Mouse (Mus musculus) neural tube, embryonic 10.5 days (tissue): ENCODE results near the gene Sptbn4.
A peak's percentile ranks its signal among the peaks of the same experiment; 100 is the strongest.

Experiments used
- DNase-seq: peaks from one replicate; pipeline ENCODE4 v3.0.0-alpha.2; 2017; ENCODE audit warnings: low spot score; ENCODE audit errors: extremely low spot score

Gene Sptbn4

DNA sequence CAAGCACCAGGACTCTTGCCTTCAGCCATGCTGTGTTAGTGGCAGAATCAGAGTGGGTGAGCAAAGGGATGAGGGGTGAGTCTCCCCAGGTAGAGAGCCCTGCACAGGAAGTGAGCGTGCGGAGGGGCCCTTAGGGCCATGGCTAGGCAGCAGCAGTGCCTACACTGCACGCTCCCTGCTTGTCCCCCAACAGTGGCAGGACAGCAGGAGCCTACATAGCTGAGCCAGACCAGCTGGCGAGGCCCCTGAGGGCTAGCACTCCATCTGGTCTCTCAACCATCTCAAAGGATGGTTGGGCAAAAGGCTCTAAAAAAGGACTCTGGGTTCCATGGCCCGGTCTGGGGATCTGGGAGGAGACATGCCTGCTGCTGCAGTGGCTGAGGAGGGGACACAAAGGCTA is 63.4 kb downstream of the Sptbn4 start:
- no peak for DNase-seq

DNA sequence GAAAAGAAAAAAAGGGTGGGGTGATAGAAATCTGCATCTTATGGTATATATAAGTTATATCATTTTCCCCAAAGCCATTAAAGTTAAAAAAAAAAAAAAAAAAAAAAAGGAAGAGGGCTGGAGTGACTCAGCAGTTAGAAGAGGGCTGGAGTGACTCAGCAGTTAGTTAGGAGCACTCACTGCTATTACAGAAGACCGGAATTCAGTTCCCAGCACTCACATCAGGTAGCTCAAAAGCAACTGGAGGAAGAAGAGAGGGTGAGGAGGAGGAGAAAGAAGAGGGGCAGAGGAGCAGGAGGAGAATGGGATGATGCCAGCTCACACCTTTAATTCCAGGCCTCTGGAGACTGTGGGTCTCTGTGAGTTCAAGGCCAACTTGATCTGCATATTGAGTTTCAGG is 64.3 kb downstream of the Sptbn4 start:
- no peak for DNase-seq

DNA sequence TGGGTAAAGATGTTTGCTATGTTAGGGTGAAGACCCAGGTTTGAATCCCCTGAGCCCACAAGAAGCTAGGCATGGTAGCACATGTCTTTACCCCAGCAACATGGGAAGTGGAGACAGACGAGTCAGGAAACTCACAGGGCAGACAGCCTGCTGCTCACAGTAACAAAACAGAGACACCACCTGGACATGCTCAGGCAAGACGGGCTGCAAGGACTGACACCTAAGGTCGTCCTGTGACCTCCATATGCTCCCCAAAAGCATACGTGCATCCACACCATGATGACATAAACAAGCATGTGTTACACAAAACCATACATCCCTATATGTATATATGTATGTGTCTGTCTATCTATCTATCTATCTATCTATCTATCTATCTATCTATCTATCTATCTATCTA is 65.9 kb downstream of the Sptbn4 start:
- no peak for DNase-seq

DNA sequence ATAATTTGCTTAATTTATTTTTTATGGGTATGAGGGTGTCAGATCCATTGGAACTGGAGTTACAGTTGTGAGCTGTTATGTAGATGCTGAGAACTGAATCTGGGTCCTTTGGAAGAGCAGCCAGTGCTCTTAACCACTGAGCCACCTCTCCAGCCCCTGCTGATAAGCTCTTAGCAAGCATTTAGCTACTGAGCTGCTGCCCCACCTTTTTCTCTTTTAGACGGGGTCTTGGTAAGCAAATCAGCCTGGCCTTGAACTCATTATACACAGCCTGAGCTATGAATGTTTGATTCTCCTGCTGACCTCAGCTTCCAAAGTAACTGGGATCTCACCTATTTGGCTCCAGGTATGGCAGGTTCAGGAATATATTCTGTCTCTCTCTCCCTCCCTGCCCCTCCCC is 66.5 kb downstream of the Sptbn4 start:
- no peak for DNase-seq

DNA sequence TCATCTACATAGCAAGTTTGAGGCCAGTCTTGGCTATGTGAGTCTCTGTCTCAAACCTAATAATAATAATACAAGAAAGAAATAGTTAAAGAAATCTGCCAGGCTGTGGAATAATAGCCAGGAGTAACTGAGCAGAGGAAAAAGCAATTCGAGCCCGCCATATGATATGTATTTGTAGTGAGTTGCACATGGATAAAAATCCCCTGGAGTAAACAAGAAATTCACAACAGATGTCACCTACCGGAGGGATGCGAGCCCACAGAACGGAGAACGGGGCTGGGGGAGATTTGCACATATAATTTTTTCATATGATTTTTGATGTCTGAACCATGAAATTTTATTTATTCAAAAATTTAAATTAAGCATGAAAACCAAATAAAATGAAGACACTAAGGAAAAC is 67.7 kb downstream of the Sptbn4 start:
- no peak for DNase-seq

DNA sequence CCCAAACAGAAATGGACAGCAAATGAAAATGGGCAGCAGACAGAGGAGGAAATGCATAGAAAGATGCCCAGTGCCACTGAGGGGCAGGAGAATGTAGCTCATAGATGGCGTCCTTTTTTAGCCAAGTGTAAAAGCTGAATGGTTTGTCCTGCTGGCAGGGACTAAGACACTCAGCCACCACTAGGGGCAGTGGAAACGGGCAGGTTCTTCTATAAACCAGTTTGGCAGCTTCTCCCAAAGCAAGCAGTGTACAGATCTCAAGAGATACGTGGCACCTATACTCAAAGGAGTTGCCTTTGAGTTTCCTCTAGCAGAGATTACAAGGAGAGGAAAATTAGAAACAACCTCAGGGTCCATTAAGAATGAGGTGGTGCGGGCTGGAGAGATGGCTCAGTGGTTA is 69.1 kb downstream of the Sptbn4 start:
- DNase-seq = no peak

DNA sequence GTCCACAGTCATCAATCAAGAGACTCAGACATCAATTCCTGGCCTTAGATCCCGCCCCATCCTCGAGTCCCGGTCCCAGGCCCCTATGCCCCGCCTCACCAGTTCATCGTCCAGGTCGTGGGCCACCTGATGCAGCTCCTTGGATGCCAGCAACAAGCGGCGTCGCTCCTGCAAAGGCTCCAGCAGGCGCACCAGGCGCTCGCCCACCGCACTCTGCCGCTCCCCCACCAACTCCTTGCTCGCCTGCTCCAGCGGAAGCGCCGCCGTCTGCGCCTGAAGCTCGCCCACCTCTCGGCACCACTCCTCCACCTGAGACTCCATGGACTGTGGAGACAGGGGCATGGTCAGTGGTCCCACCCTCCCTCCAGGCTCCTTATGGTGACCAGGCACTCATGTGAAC is 72.2 kb downstream of the Sptbn4 start:
- DNase-seq = no peak

DNA sequence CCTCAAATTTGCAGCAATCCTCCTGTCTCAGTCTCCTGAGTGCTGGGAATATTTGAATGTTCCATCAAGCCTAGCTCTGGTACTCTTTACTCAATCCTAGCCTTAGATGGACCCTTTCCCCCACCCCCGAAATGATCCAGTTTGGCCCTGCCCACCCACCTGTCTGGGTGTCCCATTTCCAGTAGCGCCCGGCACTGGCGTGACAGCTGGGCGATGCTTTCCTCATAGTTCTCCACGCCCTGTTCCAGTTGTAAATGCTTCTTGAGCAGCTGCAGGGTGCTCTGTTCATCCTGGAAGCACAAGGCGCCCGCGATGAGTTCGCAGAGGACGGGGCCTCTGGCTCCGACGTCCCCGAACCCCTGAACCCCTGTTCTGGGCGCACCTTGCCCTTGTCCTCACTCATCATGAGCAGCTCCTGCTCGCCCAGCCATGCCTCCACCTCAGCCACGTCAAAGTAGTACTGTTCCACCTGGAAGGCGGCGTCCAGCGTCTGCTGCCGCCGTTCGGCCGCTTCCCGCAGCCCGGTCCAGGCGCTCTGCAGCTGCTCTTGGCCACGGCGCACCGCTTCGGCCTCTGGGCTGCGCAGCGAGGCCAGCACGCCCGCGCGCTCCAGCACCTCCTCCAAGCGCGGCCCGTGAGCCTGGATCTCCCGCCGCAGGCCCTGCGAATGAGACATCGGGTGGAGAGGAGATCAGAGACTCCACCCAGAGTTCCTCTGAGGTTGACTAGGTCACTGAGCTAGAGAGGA is 75.6 kb downstream of the Sptbn4 start:
- DNase-seq = peak; percentile 48

DNA sequence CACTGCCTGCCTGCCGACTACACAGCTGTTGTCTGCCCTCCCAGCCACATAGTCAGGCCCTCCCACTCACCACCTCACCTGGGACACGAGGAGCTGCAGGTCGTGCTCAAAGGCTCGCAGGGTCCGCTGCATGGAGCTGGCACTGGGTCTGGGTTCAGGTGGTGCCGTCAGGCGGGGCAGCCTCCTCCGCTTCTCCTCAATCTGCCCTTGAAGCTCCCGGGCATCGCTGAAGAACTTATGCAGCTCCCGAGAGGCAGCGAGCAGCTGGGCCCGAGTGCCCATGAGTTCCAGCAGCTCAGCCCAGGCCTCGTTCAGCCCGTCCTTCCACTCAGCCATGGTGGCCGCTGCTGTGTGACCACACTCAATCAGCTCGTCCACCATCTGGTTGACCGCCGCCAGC is 78.4 kb downstream of the Sptbn4 start:
- DNase-seq = no peak

DNA sequence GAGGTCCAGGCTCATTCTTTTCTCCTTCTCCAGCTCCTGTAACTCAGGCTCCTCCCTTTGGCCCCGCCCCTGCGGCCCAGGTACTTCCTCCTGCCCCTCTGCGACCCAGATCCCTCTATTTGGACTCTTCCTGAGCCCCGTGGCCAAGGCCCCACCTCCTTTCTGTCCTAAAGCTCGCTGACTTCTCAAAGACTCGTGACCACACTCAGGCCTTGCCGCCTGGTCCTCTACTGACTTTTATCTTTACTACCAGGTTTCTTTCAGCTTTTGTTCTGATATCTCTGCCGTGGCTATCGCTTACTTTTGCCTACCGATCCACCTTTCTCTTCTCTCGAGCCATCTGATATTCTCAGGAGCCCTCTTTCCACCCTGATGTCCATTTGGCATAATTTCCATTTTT is 79.5 kb downstream of the Sptbn4 start:
- DNase-seq = no peak

DNA sequence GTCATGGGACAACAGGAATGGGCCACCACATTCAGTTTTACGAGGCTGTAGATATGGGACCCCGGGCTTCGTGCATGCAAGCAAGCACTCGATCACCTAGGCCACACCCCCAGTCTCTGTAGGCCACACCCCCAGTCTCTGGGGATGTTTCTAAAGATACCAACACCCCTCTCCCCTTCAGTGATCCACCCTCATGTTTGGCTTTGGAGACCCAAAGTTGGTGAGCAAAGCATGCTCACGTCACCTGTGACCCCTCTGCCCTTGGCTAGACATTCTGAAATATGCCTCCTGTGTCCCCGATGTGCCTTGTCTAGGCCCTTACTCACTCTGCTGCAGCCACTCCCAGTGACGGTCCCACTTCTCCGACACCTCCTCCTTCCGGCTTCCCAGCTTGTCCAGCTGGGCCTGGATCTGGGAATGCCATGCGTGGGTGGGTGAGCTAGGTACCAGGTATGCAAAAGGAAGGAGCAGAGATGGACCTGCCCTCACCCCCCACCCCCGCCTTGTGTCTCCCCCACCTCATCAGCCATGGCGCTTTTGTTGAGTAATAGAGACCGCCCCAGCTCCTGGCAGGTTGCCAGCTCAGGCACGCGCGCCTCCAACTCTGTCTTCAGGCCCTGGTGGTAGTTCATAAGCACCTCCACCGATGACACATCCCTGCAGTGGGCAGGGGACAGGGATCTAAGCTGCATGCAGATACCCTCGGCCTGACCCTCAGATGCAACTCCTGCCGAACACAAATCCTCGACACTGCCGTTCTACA is 81.2 kb downstream of the Sptbn4 start:
- DNase-seq = no peak

DNA sequence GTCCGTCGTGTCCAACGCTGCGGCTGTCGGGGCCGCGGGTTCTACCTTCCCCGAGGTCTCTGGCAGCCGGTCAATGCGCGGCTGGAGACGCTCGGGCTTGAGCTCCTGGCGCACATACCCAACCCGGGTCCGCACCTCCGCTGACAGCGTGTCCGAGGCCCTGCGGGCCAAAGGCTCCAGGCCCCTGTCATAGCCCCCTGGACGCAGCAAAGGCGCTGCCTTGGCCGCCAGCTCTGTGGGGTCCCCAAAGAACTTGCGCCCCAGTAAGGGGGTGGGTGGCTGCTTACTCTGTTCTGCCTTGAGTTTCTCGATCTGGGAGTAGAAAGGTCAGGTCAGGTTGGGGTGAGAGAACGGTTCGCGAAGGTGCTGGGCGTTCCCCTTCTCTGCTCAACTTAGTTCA is 83.1 kb downstream of the Sptbn4 start:
- DNase-seq = no peak

DNA sequence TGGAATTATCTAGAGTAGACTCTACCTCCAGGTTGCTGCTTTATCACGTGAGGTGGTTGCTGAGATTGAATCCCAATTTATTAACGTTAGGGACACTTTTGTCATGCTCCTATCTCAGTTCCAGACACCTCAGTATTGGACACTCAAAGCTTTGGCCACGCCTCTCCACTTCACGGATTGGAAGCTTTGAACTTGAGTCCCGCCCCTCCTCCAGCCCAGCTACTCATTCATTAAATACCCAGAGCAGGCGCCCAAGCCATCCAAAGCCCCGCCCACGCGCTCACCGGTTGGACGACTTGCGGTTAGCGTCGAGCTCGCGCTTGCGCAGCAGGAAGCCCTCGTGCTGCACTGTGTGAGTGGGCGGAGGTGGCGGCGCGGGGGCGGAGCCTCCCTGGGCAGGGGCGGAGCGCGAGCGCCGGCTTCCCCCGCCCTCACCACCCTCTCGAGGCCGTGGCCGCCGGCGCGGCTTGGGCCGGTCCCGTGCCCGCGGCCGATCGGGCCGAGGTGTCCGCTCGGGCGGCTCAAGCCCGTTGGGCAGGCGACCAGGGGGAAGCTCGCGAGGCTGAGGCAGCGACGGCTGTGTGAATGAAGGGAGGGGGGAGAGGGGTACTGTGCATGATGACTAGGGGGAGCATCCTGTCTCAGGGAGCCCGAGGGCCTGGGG is 86.1 kb downstream of the Sptbn4 start:
- DNase-seq = peak; percentile 97

DNA sequence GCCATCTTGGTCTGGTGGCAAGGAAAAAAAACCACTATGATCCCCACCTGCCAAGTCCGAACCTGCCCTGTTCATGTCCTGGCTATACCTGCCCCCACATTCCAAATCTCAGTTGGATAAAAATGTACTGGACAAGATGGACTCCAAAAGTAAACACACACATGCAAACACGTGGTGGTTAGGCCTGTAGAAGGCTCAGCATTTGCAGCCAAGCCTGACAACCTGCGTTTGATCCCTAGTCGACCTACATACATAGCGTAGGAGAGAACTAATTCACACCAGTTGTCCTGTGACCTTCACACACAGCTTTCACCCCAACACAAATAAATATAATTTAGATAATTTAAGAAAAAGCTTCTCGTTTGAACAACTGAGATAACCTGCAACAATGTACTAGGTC is 86.7 kb downstream of the Sptbn4 start:
- no peak for DNase-seq

DNA sequence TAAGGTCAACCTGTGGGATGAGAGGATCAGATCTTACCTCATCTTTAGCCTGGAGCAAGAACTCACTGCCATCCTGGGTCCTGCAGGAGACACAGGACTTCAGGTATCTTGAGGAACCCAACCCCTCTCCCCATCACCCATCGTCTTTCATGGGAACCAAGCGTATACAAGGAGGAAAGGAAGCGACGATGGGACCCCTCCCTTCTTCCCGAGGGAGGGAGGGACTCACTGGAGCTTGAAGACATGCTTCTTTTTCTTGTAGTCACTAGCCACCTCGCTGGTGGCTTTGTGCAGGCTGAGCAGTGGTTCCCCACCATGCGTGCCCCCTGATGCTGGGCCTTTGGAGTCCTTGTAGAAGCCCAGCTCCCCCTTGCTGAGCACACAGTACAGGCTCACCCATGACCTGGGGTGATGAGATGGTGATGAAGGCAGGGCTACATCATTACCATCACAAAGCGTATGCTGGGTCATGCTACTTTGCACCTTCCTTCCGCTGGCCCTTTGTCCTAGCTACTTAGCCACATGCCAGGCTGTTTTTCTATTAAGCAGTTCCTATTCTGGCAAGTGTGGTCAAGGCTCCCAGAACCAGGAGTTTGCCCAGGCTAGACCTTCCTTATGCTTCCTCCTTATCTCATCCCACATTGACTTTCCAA is 87.7 kb downstream of the Sptbn4 start:
- DNase-seq = no peak

DNA sequence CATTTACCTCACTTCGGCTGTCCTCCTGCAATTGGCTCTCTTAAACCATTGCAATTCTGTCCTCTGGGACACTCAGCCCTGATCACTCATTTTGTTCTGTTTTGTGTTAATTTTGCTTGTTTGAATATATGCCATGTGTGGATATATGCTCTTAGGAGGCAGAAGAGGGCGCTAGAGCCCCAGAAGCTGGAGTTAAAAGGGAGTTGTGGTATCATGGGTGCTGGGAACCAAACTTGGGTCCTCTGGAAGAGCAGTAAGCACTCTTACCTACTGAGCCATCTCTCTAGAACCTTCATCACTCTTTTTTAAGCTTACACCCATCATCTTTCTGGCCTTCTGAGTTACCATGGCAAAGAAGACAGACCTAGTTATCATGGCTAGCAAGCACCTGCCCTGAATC is 88.3 kb downstream of the Sptbn4 start:
- no peak for DNase-seq

DNA sequence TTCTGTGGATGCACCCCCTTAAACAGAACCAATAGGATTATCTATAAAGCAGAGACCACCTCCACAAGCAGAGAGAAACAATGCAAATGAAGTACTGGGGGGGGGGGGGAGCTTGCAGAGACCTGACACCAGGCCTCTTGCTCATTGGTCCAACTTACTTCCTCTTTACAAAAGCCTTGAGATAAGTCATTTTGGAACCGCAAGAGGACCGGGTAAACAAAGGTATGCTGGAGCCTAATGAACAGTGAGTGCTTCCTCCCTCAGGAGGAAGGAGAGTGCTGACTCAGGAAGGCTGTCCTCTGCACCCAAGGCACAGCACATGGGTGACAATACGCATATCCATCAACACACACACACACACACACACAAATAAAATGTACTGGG is 89.9 kb downstream of the Sptbn4 start:
- DNase-seq = no peak

DNA sequence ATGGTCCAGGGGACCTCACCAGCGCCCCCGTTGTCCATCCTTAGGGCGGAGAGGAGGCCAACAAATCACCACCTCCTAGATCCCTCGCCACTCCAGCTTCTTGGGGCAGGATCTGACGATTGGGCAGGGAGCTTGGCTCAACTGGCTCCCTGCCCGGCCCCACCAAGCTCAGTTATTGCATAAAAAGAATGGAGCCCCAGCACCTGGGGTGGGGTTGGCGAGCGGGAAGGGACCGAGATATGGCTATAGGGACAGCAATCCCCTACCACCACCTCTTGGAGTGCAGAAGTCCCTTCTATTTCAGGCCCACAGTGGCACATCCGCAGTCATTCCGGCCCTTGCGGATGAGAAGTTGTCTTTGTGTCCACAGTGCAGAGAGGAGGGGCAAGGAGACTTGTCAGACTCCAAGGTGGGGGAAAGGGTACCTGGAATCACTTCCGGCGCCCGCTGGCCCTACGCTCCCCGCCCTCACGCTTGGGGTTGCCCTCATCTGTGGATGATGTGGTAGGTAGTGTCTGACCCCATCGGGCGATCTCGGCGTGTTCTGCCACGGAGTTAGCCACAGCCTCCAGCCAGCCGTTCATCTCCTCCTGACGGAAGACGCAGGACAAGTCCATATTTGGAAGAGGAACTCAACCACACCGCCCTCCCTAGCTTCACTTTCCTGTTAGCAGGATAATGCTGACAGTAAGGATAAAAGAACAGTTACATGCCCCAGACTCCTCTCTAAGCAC is 90.5 kb downstream of the Sptbn4 start, which contains the start of gene Gm20479:
Gm20479 (minus strand) TSS at position 559 of the 734 bp plus-strand sequence.
- peak; percentile 44 for DNase-seq

DNA sequence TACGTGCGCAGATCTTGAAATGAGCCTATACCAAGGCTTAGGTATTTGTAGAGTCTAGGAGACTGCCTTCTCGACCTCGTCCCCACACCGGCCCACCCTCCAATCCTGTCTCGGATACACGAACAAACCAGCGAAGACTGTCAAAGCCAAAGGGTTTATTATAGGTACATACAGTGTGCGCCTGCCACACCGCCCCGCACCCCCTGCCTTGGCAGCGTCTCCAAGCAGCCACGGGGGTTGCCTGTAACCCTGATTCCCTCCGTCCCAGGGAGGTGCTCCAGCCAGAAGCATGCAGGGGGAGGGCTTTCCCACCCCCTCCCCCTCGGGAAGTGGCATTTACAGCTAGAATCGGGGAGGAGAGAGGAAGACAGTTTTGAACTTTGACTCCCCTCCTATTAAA is 91.2 kb downstream of the Sptbn4 start:
- DNase-seq = no peak

DNA sequence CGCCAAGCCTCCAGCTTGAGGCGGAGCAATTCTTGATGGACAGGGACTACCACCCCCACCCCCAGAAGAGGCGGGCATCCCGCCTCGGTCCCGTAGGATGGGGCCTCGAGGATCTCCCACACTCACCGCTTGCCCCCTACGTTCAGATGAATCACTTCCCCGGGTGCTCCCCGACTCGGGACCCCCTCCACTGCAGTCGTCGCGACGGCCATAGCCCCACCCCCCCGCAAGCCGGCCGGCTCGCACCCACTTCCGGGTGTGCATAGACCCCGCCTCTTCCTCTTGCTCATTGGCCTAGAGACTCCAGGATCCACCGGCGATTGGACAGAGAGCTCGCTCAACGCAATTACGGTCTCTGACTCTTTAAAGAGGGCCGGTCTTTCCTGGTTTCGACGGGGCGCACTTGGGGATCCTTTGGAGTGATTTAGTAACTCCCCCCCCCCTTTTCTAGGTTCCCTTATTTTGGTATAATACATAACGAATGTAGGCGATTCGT is 91.7 kb downstream of the Sptbn4 start, which contains the start of gene Shkbp1:
Shkbp1 (minus strand) TSS at position 275 of the 496 bp plus-strand sequence.
- DNase-seq = peak; percentile 87

DNA sequence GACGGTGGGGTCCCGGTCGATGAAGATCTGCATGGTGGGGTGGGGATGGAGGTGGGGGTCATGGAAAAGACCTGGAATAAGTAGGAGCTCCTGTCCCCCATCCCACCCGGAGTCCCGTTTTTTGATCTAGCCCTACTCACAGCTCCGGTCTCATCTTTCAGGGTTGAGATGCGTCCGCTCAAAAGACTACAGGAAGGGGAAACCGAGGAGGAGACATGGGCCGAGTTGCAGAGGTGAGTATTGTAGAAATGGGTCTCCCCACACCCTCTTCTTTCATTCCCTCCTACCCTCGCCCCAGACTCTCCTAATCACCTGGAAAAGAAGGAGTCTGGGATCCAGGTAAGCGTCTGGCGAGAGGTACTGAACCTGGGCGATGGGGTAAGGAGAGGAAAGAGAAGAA is 92.2 kb downstream of the Sptbn4 start:
- no peak for DNase-seq
